Mouse (Mus musculus) brown adipose tissue, adult 24 weeks (tissue): ENCODE data around the gene 4930451I11Rik. TPM values are rescaled to one million over a fixed set of nuclear protein-coding genes. Genes with fewer than 3 reads are reported as not detected.
A peak's percentile ranks its signal among the peaks of the same experiment; 100 is the strongest.

Experiments
- H3K27ac ChIP-seq: fragments of 200-500 bp; replicated peaks from 2 replicates; pipeline ENCODE4 v1.5.1; 2012; ENCODE audit warnings: low read depth, mild to moderate bottlenecking, low read length
- H3K4me1 ChIP-seq: fragments of 200-500 bp; 2 replicates; pipeline ENCODE4 v1.6.1; 2012; ENCODE audit warnings: low read length, mixed read lengths; ENCODE audit not compliant: control insufficient read depth, insufficient read depth, insufficient read length
- H3K4me3 ChIP-seq: fragments of 200-500 bp; 2 replicates; pipeline ENCODE4 v1.5.1; 2012; ENCODE audit warnings: low read depth, mild to moderate bottlenecking, low read length, moderate library complexity; ENCODE audit not compliant: insufficient read depth
- polyA plus RNA-seq: library from polyadenylated mRNA; stranded (reverse); fragments of >200 nt; gene quantifications from 2 replicates; pipeline ENCODE4 v1.2.4, GENCODE M21; 2012; ENCODE audit not compliant: missing spikeins, insufficient read depth, insufficient read length

The 4930451I11Rik gene
- polyA plus RNA-seq, 1 experiment, result not detected

DNA sequence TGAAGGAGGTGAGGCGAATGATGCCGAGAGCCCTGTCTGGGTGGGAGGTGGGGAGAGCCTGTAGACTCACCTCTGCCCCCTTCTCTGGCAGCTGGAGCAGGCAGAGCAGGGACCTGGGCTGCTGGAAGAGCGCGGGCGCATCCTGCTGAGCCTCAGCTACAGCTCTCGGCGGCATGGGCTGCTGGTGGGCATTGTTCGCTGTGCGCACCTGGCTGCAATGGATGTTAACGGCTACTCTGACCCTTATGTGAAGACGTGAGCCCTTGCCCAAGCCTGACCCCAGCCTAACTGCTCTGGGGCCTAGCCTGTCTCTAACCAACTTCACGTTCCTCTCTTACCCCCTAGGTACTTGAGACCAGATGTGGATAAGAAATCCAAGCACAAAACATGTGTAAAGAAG lies 19.8 kb upstream of the 4930451I11Rik start:
- Histone ChIP-seq H3K4me1 (no peaks in the 10 kb centered on the region), H3K27ac (no peak overlapping the region), H3K4me3 (no peak overlapping the region)

DNA sequence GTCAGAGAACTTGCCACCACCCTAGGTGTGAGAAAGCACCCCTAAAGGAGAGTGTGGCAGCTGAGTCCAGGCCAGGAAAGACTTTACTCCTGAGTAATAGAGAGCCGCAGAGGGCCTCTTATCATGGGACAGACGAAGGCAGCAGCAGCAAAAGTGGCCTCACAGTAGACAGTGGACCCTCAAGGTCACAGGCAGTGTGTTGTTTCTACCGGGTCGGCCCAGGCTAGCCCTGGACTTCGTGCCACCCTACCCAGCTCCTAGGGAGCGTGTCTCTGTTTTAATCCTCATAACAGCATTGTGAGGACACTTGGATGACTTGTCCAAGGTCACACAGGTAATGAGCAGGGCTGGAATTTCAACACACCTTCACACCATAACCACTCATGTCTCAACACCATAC lies 18.7 kb upstream of the 4930451I11Rik start:
- Histone ChIP-seq H3K4me3 (no peak overlapping the region), H3K27ac (no peak overlapping the region), H3K4me1 (no peaks in the 10 kb centered on the region)

DNA sequence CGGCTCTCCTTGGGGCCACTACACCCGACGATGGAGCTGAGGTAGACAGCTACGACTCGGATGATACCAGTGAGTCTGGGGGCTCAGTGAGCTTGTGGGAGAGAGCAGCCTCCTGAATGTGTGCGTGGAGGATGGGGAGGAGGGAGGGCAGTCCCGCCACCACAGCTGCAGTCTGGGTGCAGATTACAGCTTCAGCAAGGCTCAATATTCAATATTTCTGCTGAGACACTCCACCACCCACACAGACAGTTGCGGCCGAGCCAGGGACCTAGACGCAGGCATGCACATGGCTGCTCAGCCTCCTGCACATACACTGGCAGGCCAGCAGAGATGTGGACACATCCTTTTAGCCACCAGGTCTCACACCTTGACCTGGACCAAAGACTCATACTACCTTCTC lies 17.4 kb upstream of the 4930451I11Rik start:
- no peaks in the 10 kb centered on the region for H3K4me1 ChIP-seq
- no peak overlapping the region for H3K4me3 ChIP-seq
- no peak overlapping the region for H3K27ac ChIP-seq

DNA sequence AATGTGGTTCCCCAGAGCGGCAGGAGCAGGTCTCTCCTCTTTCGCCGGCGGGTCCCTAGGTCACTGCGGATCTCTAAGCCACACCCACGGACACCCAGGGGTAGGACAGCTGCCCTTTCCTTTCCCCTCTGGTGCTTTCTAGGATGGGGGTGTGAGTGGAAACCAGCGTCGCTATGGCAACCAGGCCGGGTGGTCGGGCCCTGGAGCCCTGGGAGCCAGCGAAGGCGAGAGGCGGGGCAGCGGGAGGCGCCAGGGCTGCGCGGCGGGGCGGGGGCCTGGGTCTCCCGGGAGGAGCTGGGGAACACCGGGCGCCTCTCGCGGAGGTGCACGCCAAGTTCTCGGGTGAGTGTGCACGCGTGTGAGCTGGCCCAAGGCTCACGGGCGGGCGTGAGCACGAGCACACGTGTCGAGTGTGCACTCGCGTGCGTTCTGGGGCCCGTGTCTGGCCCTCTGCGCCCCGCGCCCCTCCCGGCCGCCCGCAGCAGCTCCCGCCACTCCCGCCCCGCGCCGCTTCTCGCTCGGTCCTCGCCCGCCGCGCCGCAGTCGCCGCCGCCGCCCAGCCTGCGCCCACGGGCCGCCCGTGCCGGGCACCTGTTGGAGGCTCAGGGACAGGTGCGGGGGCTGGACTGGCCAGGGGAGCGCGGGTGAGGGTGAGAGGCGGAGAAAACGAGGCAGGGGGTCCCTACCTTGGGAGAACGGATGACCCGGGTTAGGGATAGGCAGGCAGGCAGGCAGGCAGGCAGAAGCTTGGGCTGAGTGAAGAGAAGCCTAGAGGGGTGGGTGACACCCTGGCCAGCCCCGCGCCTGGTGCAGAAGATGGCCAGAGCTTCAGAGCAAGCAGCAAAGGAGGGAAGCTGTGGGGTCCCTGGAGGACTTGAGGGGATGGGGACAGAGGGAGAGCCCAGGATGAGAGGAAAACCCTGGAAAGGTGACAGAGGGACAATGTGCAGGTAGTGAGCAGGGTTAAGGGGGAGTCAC lies 16.3 kb upstream of the 4930451I11Rik start:
- H3K4me3 ChIP-seq, result peak overlapping the region; percentile 32

DNA sequence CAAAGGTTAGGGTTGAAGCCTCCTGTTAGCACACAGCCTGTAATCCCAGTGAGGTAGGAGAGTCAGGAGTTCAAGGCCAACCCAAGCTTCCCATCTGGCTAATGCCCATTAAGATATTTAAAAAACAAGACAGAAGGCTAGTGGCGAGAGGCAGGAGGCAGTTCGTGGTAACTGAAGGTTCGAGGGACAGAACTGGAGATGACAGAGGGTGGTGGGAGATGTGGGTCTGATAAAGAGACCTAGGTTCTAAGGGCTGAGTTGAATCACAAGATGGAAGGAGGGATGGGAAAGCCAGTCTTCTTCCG lies 15.6 kb upstream of the 4930451I11Rik start, which contains the start of gene Doc2a:
Gene Doc2a, plus strand, starts transcription at position 301 of the 305 bp plus-strand sequence.
- peak within 1 kb of the TSS; percentile 32 for H3K4me3 ChIP-seq
- H3K4me1 ChIP-seq, result no peaks in the 10 kb centered on the region
- H3K27ac ChIP-seq, result no peak within 1 kb of the TSS

More for the DNA sequence above, 16.3 kb upstream of the 4930451I11Rik start:
- Histone ChIP-seq H3K27ac (no peak overlapping the region), H3K4me1 (no peaks in the 10 kb centered on the region)

DNA sequence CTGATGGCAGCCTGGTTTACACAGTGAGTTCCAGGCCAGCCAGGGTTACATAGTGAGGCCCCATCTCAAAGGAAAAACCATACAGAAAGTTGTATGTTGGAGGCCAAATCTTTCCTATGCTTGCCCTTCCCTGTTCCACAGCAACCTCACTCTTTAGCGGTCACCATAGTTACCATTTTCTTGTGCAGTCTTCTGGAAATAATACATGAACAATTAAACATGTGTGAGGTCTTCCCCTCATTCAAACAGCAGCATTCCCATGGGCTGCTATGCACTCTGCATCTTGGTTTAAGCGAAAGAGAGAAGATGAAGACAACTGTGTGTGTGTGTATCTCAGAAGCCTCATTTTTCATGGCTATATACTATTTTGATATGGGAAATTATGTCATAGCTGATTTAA lies 14.1 kb upstream of the 4930451I11Rik start:
- Histone ChIP-seq H3K4me1 (no peaks in the 10 kb centered on the region), H3K27ac (no peak overlapping the region), H3K4me3 (no peak overlapping the region)

DNA sequence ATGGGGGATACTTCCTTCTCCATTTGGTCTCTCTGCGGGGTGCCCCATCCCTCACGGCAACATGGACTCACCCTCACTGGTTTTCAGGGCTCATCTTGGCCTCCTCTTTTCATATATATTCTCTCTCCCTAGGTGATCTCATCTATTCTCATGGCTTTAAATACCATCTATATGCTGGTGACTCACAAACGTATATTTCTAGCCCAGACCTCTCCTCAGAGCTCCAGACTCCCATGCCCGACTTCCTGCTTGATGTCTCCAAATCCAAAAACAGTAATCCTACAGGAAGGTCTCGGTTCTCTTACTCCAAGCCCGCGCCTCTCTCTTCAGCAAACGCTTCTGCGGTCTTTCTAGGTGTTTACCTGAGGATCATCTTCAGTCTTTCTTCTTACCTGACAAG lies 11.8 kb upstream of the 4930451I11Rik start:
- Histone ChIP-seq H3K4me1 (no peaks in the 10 kb centered on the region), H3K4me3 (no peak overlapping the region), H3K27ac (no peak overlapping the region)

DNA sequence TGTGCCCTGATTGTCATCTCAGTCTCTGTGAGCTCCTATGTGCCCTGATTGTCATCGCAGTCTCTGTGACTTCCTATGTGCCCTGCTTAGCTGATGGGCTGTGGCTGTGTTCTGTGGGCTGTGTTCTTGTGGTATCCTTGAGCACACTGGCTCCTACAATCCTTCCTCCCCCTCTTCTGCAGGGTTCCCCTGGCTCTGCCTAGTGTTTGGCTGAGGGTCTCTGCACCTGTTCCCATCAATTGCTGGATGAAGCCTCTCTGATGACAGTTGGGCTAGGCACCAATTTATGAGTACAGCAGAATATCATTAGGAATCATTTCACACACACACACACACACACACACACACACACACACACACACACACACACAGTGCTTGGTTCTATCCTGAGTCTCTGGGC lies 1.9 kb upstream of the 4930451I11Rik start:
- no peak overlapping the region for H3K4me3 ChIP-seq
- H3K4me1 ChIP-seq, result no peaks in the 10 kb centered on the region
- H3K27ac ChIP-seq, result no peak overlapping the region

DNA sequence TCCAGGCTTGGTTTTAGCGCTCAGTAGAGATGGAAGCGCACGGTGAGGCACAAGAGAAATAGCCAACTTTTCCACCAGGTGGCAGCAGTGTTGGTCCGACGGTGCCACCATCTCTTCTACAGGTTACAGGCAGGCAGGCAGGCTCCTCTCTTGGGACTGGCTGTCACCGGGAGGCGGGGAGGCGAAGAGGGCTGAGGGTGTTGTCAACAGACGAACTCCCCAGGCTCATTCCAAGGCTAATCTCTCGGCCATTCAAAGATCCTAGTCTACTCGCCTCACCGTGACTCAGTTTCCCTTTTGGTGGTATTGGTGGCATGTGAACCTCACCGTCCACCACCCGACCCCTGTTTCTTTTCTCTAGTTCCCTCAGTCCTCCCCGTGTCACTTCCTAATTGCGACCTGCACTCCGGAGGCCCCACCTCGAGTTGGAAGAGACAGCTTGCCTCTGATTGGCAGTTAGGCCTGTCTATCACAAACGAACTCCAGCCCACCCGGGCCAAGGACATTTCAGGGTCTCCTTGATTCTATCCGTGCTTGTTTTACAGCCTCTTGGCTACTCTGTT lies 678 bp upstream of the 4930451I11Rik start:
- no peaks in the 10 kb centered on the region for H3K4me1 ChIP-seq
- no peak overlapping the region for H3K27ac ChIP-seq
- H3K4me3 ChIP-seq, result peak overlapping the region; percentile 44

DNA sequence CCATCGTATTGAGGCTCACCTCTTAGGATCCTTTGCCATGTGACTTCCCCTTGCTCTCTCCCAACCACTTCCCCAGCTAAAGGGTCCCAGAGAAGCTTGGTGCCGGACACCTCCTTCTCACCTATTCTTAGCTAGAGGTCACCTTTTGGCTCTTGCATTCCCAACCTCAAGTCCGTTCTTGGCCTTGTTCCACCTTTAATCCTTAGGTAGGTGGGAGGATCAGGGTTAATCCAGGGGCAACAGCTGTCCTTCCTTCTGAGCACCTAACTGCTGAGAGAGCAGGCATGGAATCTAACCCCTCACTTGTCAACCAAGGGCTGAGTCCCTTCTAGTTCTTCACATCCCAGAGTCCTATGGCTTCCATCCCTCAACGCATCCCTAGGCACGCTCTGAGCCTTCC lies 5.5 kb downstream of the 4930451I11Rik start:
- peaks cover 9% of the 10 kb centered on the region for H3K4me1 ChIP-seq
- H3K4me3 ChIP-seq, result no peak overlapping the region
- H3K27ac ChIP-seq, result no peak overlapping the region

DNA sequence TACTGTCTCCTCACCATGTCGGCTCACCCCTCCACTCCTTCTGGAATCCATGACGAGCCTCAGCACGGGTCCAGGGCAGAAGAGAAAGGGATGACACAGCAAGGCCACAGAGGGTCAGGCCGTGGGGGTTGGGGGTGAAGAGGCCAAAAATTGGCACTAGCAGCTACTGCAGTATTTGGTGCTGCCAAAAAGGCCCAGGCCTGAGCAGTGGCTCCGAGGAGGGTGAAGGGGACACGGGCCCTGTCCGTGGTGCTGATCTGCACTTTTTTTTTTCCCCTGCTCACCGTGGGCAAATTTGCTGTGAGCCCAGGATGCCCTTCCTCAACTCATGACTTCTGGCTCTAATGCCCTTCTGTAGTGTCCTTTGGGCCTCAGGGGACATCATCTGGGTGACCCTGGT lies 6.0 kb downstream of the 4930451I11Rik start:
- Histone ChIP-seq H3K4me1 (peaks cover 9% of the 10 kb centered on the region), H3K27ac (no peak overlapping the region), H3K4me3 (no peak overlapping the region)

DNA sequence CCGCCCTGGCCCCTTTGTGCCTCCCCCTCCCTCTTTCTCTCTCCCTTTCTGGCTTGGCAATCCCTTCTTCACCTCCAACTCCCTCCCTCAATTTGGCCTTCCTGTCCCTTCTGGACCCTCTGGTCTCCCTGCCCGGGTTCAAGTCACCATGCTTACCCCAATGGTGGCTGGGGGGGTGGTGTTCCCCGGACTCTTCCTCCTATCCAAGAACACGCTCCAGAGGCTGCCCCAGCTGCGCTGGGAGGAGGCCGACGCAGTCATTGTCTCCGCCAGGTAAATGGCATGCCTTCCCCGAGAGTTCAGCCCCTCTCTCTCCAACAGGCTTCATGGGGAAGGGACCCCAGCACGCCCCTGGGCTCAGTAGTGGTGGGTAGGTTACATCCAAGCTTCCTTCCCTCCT lies 7.5 kb downstream of the 4930451I11Rik start:
- Histone ChIP-seq H3K4me3 (peak overlapping the region; percentile 25), H3K4me1 (peaks cover 9% of the 10 kb centered on the region)

DNA sequence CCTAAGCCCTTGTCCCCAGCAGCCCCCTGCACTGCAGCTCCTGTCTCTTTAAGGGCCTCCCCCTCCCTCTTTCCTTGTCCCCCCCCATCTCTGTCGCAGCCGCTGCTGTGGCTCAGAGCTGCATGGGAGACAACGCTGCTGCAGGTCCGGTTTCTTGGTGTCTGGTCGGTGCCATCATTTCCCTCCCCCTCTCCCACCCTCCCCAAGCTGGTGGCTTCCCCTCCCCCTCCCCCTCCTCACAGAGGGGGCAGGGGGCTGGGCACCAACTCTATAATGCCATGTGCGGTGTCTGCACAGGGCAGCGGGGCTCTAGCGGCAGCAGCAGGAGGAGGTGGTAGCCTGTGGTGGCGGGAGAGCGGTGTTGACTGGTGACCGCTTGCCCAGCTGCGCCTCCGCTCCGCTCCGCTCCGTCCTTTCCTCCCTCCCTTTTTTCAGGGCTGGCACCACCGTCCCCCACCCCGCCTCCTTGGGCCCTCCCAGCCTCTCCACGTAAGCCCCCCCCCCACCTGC lies 8.2 kb downstream of the 4930451I11Rik start:
- Histone ChIP-seq H3K4me3 (peak overlapping the region; percentile 59), H3K4me1 (peaks cover 9% of the 10 kb centered on the region), H3K27ac (peak overlapping the region; percentile 68)

More for the DNA sequence above, 7.5 kb downstream of the 4930451I11Rik start:
- H3K27ac ChIP-seq, result no peak overlapping the region; the same call in 1 of the 2 replicates

DNA sequence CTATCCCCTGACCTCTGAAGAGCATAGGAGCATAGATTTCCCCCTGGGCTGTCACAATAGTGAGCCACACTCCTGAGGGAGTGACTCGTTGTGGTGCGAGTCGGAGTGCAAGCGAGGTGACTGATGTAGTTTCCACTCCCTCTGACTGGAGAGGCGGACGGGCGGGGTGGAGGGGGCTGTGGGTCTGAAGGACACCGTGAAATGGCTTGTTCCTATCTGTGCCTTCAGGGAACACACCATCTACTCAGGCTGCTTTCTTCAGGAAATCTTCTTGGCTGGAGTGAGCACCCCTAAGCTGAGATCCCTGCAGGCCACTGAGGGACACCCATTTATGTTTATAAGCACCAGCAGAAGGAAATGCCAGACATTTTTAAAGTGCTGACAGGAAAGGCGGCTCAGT lies 8.7 kb downstream of the 4930451I11Rik start:
- H3K4me1 ChIP-seq, result peaks cover 9% of the 10 kb centered on the region
- peak overlapping the region; percentile 15 for H3K4me3 ChIP-seq
- H3K27ac ChIP-seq, result peak overlapping the region; percentile 84

DNA sequence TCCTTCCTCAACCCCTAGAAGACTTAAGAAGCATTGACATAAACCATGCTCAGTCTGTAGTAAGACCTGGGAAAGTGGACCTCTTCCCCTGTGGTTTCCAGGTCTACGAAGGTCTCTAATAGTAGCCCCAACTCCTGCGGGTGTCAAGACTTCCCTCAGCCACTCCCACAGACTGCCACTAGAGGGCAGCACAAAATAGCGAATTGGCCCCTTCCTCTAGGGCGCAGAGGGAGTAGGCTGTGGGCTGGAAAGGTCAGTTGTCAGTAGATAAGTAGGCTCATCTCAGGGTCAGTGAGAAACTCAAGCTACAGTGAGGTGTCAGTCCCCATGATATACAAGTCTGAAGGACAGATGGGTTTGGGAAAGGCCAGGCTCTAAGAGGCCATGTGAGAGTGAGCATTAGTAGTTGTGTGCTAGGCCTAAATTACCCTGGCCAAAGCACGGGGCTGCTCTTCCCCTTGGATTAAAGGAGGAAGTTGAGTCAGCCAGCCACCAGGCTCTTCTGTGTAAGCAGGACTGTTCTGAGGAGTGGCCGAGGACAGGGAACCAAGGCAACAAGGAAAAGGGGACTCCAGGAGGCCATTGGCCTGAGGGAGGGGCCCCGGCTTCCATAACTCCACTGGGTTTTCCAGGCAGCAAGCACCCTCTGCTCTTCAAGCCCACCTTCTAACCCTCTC lies 9.5 kb downstream of the 4930451I11Rik start:
- Histone ChIP-seq H3K4me1 (peaks cover 9% of the 10 kb centered on the region), H3K27ac (peak overlapping the region; percentile 84), H3K4me3 (no peak overlapping the region)
